Mouse (Mus musculus): Measurements from ENCODE around the gene Gm10944. TPM values are rescaled to one million over a fixed set of nuclear protein-coding genes. Genes with fewer than 3 reads are reported as not detected.

Gm10944 gene
- not detected in 2 replicates for polyA plus RNA-seq (2015; fragmentation: Nextera tagmentation; extraction: Ambion mirVana)

DNA sequence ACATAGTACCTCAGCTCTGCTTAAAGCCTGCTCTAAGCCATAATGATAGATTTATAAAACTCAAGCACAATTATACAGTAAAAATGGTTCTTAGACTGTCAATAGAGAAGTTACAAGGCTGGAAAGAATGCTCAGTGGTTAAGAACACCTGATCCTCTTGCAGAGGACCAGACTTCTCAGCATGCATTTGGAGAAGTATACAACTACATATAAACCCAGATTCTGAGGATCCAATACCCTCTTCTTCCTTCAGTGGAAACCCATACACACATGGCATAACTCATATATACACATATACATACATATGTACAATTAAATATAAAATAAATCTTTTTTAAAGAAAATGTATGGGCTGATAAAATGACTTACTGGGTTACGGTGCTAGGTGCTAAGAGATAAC, at the start of gene Gm10944:
Gene Gm10944, plus strand, starts transcription at position 301 of the 400 bp plus-strand sequence.
- no peak within 1 kb of the TSS for H3K4me2 ChIP-seq (replicated peaks)
- 90% methylated on average over 1 of the region's 1 CpGs for WGBS
- H3K9me3 ChIP-seq: no peaks in the 10 kb centered on the region
- H3K9ac ChIP-seq: no peak within 1 kb of the TSS
- no peak within 1 kb of the TSS for H3K27ac ChIP-seq
- no peak within 1 kb of the TSS for H3K4me3 ChIP-seq (replicated peaks)
- no peaks in the 10 kb centered on the region for H3K36me3 ChIP-seq
- no peaks in the 10 kb centered on the region for H3K4me1 ChIP-seq (replicated peaks)
- no peak for ATAC-seq
- H3K27me3 ChIP-seq (replicated peaks): no peaks in the 10 kb centered on the region

DNA sequence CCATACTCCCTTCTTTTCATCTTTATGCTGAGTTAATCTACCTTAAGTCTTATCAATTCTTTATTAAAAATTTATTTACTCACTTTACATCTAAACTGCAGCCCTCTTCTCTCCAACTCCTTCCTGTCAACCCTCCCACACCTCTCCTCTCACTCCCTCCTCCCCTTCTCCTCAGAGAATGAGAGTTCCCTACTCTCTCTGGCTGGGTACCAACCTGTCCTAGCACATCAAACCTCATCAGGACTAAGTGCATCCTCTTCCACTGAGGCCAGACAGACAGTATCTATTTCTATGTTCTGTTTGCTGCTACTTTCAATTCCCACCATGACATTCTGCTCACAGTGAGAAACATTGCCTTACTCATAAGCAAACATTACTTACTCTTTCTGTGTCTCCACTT, 25.2 kb upstream of the Gm10944 start:
- Histone ChIP-seq H3K9ac (no peak overlapping the region), H3K27ac (no peak overlapping the region), H3K4me3 (replicated peaks) (no peak overlapping the region), H3K27me3 (replicated peaks) (no peaks in the 10 kb centered on the region), H3K36me3 (no peaks in the 10 kb centered on the region), H3K4me2 (replicated peaks) (no peak overlapping the region), H3K4me1 (replicated peaks) (no peaks in the 10 kb centered on the region), H3K9me3 (no peaks in the 10 kb centered on the region)
- ATAC-seq: no peak

DNA sequence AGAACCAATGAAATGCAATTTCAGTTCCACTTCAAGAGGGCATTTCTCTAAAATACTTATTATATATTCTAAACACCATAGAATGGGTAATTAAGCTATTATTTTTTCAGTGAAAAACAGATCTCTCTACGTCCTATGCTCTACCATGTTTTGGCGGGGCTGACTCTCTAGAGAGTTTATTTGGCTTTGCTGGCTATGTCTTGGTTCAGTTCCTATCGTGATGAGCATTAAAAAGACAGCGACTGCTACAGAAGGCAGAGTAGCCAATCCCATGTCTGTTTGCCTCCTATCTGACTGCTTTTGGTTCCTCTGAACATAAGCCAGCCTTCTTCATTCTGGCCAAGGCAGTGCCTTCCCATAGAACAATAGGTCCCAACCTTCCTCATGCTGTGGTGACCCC, 24.5 kb upstream of the Gm10944 start:
- H3K9ac ChIP-seq: no peak overlapping the region
- no peak for ATAC-seq
- no peak overlapping the region for H3K27ac ChIP-seq
- no peaks in the 10 kb centered on the region for H3K4me1 ChIP-seq (replicated peaks)
- H3K27me3 ChIP-seq (replicated peaks): no peaks in the 10 kb centered on the region
- WGBS: 86% methylated on average over 4 of the region's 4 CpGs
- H3K4me3 ChIP-seq (replicated peaks): no peak overlapping the region
- no peaks in the 10 kb centered on the region for H3K9me3 ChIP-seq
- H3K36me3 ChIP-seq: no peaks in the 10 kb centered on the region
- H3K4me2 ChIP-seq (replicated peaks): no peak overlapping the region

DNA sequence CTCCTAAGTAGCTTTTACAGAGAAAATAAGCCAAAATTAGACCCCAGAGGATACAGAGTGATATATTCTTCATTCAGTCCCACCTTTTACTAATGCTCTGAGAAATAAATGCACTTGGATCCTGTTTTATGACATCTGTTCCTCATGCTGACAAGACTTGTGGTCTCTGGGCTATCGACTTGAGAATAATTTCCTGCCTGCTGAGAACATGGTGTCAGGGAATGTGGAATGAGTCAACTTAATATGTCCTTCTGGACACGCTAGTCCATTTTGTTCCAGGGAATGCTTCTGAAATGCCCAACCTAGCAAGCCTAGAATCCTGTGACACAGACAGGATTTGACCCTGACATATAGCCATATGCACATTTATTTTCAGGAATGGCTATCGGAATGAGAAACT, 22.0 kb upstream of the Gm10944 start:
- no peak overlapping the region for H3K9ac ChIP-seq
- no peak overlapping the region for H3K4me3 ChIP-seq (replicated peaks)
- no peaks in the 10 kb centered on the region for H3K9me3 ChIP-seq
- no peaks in the 10 kb centered on the region for H3K27me3 ChIP-seq (replicated peaks)
- 86% methylated on average over 3 of the region's 3 CpGs for WGBS
- H3K4me1 ChIP-seq (replicated peaks): no peaks in the 10 kb centered on the region
- ATAC-seq: no peak
- no peak overlapping the region for H3K4me2 ChIP-seq (replicated peaks)
- no peak overlapping the region for H3K27ac ChIP-seq
- no peaks in the 10 kb centered on the region for H3K36me3 ChIP-seq

DNA sequence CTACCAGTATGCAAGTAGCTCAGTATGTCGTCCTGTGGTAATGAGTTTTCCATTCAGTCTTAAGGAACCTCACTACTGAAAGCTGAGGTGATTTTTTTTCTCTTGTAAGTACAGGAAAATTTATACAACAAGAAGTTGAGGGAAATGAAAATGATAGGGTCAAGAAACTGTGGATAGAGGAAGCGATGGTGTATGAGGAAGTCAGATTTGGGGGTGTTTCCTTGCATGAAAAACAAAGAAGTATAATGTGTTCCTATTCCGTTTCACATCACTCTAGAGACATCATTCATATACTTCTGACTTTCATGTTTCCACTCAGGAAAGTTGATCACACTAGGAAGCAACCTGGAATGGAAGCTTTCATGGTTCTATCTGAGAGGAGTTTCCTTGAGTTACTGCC, 21.2 kb upstream of the Gm10944 start:
- Histone ChIP-seq H3K9ac (no peak overlapping the region), H3K4me2 (replicated peaks) (no peak overlapping the region), H3K36me3 (no peaks in the 10 kb centered on the region), H3K27me3 (replicated peaks) (no peaks in the 10 kb centered on the region), H3K4me1 (replicated peaks) (no peaks in the 10 kb centered on the region), H3K27ac (no peak overlapping the region), H3K9me3 (no peaks in the 10 kb centered on the region), H3K4me3 (replicated peaks) (no peak overlapping the region)
- ATAC-seq: no peak
- WGBS: 71% methylated on average over 3 of the region's 3 CpGs

DNA sequence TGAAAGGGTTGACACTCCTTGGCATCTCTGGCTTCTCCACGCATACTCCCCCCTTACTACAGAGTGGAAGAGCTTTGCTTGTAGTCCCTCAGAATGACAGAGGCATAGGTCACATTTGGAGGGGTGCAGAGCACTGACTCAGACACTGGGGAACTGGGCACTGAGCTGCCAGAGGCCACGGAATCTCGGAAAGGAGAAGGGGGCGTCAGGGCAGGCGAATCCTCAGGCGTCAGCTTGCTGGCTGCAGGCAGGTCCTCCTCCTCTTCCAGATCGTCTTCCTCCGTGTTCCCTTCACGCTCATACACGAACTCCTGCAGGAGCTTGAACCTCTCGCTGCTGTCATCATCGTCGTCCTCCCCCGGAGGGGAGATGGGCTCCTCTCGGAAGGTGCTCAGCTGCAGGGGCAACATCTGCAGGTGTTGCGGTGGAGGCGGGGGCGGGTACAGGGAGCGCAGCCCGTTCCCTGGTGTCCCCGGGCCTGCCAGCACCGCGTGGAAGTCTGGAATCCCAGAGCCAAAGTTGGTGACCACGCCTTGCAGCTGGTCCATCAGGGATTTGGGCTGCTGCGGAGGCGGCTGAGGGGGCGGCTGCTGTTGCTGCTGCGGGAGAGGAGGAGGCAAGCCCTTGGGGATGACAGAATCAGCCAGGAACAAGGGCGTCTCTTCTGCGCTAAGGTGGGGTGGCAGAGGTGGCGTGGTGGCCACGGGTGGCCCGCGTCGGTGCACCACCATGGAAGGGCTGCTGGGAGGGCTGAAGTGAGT, 7.9 kb downstream of the Gm10944 start:
- 0 out of 2 replicates have a peak overlapping the region, but pooled peaks have one; percentile 8 for H3K9ac ChIP-seq
- peak; percentile 53; the same call in 1 of the 2 replicates for ATAC-seq
- peaks cover 4% of the 10 kb centered on the region for H3K27me3 ChIP-seq (replicated peaks)
- WGBS: 2% methylated on average over 35 of the region's 35 CpGs
- H3K36me3 ChIP-seq: no peaks in the 10 kb centered on the region
- H3K27ac ChIP-seq: no peak overlapping the region
- H3K4me1 ChIP-seq (replicated peaks): no peaks in the 10 kb centered on the region; the same call in 1 of the 2 replicates
- peak overlapping the region; percentile 84 for H3K4me2 ChIP-seq (replicated peaks)
- H3K9me3 ChIP-seq: no peaks in the 10 kb centered on the region
- peak overlapping the region; percentile 35 for H3K4me3 ChIP-seq (replicated peaks)

DNA sequence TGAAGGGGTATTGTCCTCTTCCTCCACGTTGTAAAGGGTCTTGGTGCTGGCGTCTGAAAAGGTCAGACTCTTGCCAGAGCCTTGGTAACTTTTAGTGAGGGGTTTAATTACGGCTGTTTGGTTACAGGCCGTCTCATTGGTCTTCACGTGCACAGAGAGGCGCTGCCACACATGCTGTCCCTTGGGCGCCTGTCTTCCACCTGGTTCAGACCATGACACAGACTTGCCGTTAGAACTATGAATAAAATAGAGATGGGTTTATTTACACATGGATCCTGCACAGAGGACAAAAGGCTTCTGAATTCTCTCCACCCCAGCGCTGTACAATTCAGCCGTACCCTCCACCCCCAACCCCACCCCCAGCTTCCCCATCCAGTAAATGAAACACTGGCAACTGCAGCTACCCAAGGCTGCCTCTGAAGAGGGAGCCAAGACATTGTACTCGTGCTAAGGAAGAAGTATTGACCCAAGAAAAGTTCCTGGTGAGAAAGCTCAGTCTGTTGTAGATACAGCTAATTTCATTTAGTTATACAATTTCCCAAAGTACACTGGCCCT, 8.6 kb downstream of the Gm10944 start:
- 21% methylated on average over 11 of the region's 11 CpGs for WGBS
- no peak; the same call in 1 of the 2 replicates for ATAC-seq
- no peak overlapping the region for H3K27ac ChIP-seq
- H3K9ac ChIP-seq: no peak overlapping the region
- H3K4me1 ChIP-seq (replicated peaks): no peaks in the 10 kb centered on the region; the same call in 1 of the 2 replicates
- H3K4me2 ChIP-seq (replicated peaks): peak overlapping the region; percentile 84
- no peaks in the 10 kb centered on the region for H3K36me3 ChIP-seq
- no peaks in the 10 kb centered on the region for H3K9me3 ChIP-seq
- peak overlapping the region; percentile 35 for H3K4me3 ChIP-seq (replicated peaks)
- H3K27me3 ChIP-seq (replicated peaks): peaks cover 4% of the 10 kb centered on the region

DNA sequence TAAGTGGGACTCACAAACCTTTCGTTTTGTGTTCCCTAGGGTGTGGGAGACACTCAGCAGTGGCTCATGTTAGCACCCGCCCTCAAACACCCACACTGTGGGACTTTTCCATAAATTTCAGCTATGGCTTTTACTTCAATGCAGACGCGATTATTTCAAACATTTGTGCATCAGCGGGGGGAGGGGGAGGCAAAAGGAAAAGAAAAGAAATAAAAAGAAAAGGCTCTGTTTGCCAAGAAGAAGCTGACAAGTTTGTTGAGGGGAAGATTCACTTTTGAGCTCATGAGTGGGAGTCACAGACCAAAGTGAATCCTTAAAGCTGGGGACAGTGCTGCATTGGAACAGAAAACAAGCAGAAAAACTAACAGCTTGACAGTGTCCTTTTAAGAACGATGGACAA, 16.3 kb downstream of the Gm10944 start:
- Histone ChIP-seq H3K4me3 (replicated peaks) (no peak overlapping the region), H3K27ac (no peak overlapping the region), H3K9me3 (no peaks in the 10 kb centered on the region), H3K4me2 (replicated peaks) (no peak overlapping the region), H3K9ac (no peak overlapping the region), H3K4me1 (replicated peaks) (no peaks in the 10 kb centered on the region), H3K36me3 (no peaks in the 10 kb centered on the region), H3K27me3 (replicated peaks) (no peaks in the 10 kb centered on the region)
- 67% methylated on average over 6 of the region's 6 CpGs for WGBS
- ATAC-seq: no peak

DNA sequence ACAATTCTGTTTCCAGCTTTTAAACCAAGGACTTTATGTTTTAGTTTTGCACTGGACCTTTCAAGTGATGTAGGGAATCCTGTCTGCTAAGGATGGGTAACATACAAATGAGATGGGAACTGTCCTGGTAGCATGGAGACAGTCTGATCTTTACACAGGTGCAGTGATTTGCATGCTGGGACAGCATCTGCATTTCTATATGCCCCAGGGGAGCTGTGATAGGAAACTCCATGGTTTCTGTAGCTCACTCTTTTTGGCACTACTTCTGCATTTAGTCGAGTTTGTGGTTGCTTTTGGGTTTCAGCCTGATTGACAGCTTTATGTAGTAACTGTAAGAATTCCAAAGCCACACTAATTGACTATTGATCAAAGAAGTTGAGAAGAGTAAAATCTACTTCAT, 19.8 kb downstream of the Gm10944 start:
- Histone ChIP-seq H3K9ac (no peak overlapping the region), H3K36me3 (no peaks in the 10 kb centered on the region), H3K9me3 (no peaks in the 10 kb centered on the region), H3K4me3 (replicated peaks) (no peak overlapping the region), H3K27ac (no peak overlapping the region), H3K4me1 (replicated peaks) (no peaks in the 10 kb centered on the region), H3K4me2 (replicated peaks) (no peak overlapping the region), H3K27me3 (replicated peaks) (no peaks in the 10 kb centered on the region)
- ATAC-seq: no peak
- 52% methylated on average over 1 of the region's 1 CpGs for WGBS

DNA sequence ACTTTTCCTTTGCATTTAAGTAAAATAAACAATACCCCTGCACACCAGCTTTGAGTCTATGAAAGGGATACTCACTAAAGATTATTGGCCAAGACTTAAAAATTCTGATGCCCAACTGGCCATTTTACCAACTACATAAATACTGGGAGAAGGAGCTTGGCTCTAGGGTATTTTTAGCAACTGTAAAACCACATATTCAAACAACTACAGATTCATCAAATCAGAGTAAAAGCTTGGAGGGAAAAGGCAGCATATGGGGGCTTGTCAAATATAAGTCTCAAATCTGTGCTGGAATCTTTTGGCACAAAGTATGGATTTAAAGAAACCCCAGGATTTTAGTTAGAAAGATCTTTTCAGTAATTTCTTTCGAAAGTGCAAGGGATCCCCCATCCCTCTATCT, 20.2 kb downstream of the Gm10944 start:
- no peak for ATAC-seq
- Histone ChIP-seq H3K4me1 (replicated peaks) (no peaks in the 10 kb centered on the region), H3K9me3 (no peaks in the 10 kb centered on the region), H3K36me3 (no peaks in the 10 kb centered on the region), H3K27ac (no peak overlapping the region), H3K4me2 (replicated peaks) (no peak overlapping the region), H3K27me3 (replicated peaks) (no peaks in the 10 kb centered on the region), H3K4me3 (replicated peaks) (no peak overlapping the region), H3K9ac (no peak overlapping the region)
- 88% methylated on average over 1 of the region's 1 CpGs for WGBS

DNA sequence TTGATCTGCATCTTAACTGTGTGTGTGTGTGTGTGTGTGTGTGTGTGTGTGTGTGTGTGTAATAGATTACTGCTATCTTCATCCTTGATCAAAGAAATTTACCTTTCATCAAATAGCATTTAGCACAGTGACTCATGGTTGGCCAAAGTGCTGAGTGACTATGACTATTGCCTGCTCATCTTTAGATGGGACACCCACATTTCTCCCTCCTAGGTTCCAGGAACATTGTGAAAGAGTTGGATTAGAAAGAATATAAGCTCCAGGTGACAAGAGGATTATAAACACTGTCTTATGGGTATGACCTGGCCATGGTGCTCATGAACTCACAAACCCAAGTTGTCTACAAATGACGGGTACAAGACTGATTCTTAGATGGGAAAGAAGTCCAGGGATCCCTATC, 26.9 kb downstream of the Gm10944 start:
- H3K4me3 ChIP-seq (replicated peaks): no peak overlapping the region
- H3K4me1 ChIP-seq (replicated peaks): no peaks in the 10 kb centered on the region
- no peaks in the 10 kb centered on the region for H3K27me3 ChIP-seq (replicated peaks)
- no peaks in the 10 kb centered on the region for H3K36me3 ChIP-seq
- H3K4me2 ChIP-seq (replicated peaks): no peak overlapping the region
- WGBS: 74% methylated on average over 1 of the region's 1 CpGs
- H3K27ac ChIP-seq: no peak overlapping the region
- no peaks in the 10 kb centered on the region for H3K9me3 ChIP-seq
- no peak for ATAC-seq
- no peak overlapping the region for H3K9ac ChIP-seq

DNA sequence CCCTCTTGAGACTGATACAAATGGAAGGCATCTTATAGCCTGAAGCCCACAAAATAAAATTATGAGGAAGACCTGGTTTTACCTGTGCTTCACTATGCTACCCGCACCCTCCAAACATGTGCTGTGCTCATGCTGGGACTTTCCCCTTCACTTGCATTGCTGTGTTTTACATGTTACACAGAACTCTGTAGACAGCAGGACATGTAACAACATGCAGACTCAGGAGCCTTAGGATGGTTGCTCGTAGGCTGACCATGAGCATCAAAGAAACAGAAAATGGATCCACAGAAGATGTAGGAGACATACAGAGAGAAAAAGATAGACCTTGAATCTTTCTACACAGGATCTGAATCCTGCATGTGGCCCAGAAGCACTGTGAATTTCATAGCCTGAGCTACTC, 29.2 kb downstream of the Gm10944 start:
- H3K27me3 ChIP-seq (replicated peaks): no peaks in the 10 kb centered on the region

DNA sequence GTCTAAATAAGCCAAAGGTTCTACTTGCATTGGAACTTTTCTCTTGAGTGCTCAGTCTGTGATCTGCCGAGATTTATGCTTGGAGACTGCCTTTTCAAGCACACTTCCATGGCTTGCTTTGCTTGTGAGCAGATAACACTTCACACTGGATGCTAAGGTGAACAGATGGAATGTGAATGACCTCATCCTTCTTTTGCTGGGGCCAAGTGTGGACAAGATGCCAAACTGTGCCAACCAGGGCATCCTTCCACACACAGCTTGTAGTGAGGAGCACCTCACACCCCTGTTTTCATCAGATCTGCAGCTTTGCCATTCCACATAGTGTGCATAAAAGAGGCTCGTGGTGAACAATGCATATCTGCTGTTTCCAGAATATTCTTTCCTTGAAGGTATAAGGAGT, 29.7 kb downstream of the Gm10944 start:
- WGBS: 75% methylated on average over 2 of the region's 2 CpGs
- ATAC-seq: no peak
- Histone ChIP-seq H3K27me3 (replicated peaks) (no peaks in the 10 kb centered on the region), H3K36me3 (no peaks in the 10 kb centered on the region), H3K9me3 (no peaks in the 10 kb centered on the region), H3K4me2 (replicated peaks) (no peak overlapping the region), H3K27ac (no peak overlapping the region), H3K9ac (no peak overlapping the region), H3K4me1 (replicated peaks) (no peaks in the 10 kb centered on the region), H3K4me3 (replicated peaks) (no peak overlapping the region)

More for the DNA sequence above, 29.2 kb downstream of the Gm10944 start:
- 94% methylated on average over 2 of the region's 2 CpGs for WGBS
- no peak overlapping the region for H3K4me2 ChIP-seq (replicated peaks)
- ATAC-seq: no peak
- H3K4me1 ChIP-seq (replicated peaks): no peaks in the 10 kb centered on the region
- no peak overlapping the region for H3K9ac ChIP-seq
- H3K36me3 ChIP-seq: no peaks in the 10 kb centered on the region
- H3K9me3 ChIP-seq: no peaks in the 10 kb centered on the region
- H3K27ac ChIP-seq: no peak overlapping the region
- no peak overlapping the region for H3K4me3 ChIP-seq (replicated peaks)

Data from intestine, embryonic 15.5 days (tissue).